Mouse (Mus musculus) telencephalon, adult 2 months (tissue): ENCODE results near the gene Nhej1.

ENCODE experiments used
- DNase-seq: peaks from one replicate; pipeline ENCODE4 v3.0.0-alpha.2; 2011; ENCODE audit warnings: low read depth, low spot score

Gene Nhej1

GRCm38 (mm10) chr1:75128641-75129040, 3.6 kb upstream of the Nhej1 start:
- DNase-seq, result peak; percentile 67

- no peak for DNase-seq
Measured at GRCm38 (mm10) chr1:75125418-75125817, 418 bp upstream of the Nhej1 start.

GRCm38 (mm10) chr1:75122211-75122610, 2.8 kb downstream of the Nhej1 start:
- DNase-seq, result no peak

GRCm38 (mm10) chr1:75052091-75052490, 72.9 kb downstream of the Nhej1 start:
- peak; percentile 26 for DNase-seq

DNA sequence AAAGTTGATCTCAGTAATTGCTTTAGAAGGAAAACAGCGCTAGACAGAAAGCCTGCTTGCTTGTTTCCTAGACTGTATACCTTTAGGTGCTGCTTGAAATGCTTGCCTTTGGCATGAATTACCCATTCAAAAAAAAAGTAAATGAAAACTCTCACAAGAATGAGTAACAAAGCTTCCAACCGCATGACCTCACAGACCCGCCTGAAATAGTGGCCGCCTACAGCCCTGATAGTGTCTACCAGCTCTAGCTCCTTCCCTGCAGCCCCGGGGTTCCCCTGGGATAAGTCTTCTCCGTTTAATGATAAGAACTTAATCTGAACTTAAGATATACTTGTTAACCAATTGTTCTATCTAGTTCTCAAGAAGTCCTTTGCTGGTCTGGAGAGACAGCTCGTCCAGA, 73.6 kb downstream of the Nhej1 start:
- DNase-seq, result no peak

DNA sequence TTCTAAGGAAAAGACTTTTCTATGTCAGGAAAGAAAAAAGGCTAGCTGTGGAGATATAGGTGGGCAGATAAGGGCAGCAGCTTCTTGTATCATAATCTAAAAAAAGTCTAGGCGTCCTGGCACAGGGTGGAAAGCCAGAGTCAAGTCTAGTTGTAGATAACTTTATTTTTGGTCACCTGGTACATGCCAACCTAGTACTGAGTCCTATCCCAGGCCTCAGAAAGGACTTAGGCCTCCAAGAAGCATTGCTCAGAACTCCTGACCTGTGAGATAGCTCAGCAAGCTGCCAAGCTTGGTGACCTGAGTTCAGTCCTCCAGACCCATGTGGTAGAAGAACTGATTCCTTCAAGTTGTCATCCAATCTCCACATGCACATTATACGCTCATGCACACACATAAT, 76.4 kb downstream of the Nhej1 start:
- no peak for DNase-seq

DNA sequence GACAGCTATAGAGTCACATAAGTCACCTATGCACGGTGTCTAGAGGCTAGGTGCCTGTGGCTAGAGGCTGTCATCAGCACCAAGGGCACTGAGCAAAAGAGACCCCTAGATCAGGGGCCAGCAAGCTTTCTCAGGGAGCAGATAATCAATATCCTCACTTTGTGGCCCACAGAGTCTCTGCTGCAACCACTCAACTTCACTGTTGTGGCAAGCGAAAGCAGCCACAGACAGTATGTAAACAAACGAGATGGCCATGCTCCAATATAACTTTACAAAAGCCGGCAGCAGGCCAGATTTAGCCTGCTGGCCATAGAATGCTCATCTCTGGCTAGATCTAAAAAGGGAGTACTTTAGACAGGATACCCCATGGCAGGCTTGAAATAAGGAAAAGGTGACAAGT, 77.0 kb downstream of the Nhej1 start:
- DNase-seq, result no peak

- no peak for DNase-seq
Measured at GRCm38 (mm10) chr1:75040429-75040828, 84.6 kb downstream of the Nhej1 start.

- DNase-seq, result no peak
Measured at GRCm38 (mm10) chr1:75032041-75032440, 93.0 kb downstream of the Nhej1 start.

DNA sequence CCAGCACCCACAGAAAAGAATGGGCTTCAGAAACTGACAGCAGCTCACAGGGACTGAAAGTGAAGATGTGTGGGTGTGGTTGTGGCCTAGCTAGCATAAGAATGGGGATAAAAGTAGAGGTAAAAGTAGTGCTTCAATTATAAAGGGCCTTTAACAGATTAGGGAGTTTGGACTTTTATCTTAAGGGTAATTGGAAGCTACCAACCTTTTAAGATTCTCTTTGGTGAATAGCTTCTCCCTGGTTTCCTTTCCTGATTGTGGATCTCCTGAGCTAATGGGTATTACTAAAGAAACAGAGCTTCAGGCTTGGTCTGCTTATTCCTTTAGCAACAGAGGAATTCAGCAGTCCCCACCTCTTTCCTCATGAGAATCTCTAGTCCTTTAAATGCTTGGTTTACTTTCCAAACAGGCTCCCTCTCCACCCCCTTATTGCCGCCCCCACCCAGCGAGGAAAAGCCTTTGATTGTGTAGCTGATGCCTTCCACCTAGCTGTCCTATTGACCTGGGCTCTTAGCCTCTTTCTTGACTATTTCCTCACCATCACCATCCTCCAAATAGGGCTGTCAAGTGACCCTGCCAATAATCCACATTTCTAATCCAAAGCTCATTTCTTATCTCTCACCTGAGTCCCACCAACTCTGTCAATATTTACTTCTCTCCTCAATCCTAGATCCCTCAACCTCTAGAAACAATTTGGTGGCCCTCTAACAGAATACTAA, 97.8 kb downstream of the Nhej1 start:
- DNase-seq, result no peak

GRCm38 (mm10) chr1:75024419-75025199, 100.4 kb downstream of the Nhej1 start:
- no peak for DNase-seq

DNA sequence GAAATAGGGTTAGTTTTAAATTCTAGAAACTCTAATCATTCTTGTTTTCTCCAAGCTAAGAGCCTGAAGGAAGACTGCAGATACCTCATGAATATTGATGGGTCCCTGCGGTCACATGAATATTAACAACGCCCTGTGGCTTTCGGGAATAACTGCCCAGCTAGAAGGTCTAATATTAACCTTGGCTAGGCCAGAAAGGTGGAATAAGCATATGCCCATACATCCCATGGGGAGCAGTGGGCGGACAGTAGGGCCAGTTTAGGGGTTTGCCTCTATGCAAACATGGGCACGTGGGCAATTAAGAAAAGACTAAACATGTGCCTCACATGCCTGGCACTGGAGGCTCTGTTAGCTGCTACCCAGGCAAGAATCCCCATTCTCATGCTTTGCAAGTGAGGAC, 102.8 kb downstream of the Nhej1 start:
- no peak for DNase-seq

GRCm38 (mm10) chr1:75016846-75017245, 108.2 kb downstream of the Nhej1 start:
- DNase-seq, result peak; percentile 43

DNA sequence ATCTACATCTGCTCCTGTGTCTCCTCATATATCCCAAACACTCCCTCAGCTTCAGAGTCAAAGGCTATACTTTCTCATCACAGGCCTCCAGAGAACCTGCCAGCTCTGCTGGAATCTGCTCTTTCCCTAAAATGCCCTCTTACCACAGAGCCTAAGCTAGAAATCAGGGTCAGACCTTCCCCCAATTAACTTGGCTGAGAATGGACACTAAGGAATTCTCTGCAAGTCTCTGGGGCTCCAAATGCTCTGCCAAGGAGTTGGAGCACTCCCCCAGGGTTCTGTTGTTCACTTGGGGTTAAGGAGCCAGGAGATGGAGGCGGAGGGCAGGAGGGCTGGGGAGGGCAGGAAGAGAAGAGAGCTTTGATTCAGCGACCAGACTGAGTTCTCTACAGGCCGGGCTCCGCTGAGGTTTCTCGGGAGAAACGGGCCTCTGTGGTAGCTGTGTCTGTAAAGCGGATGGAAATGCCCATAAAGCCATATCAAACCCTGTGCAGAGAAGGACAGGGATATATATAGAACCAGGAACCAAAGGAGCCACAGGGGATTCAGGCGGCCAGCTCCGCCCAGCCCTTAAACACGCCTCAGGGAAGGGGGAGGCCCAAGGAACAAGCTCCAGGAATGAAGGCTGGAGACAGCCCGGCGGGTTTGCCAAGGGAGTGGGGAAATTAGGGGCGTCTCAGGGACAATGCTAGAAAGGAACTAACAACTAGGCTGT, 109.3 kb downstream of the Nhej1 start:
- DNase-seq, result no peak

DNA sequence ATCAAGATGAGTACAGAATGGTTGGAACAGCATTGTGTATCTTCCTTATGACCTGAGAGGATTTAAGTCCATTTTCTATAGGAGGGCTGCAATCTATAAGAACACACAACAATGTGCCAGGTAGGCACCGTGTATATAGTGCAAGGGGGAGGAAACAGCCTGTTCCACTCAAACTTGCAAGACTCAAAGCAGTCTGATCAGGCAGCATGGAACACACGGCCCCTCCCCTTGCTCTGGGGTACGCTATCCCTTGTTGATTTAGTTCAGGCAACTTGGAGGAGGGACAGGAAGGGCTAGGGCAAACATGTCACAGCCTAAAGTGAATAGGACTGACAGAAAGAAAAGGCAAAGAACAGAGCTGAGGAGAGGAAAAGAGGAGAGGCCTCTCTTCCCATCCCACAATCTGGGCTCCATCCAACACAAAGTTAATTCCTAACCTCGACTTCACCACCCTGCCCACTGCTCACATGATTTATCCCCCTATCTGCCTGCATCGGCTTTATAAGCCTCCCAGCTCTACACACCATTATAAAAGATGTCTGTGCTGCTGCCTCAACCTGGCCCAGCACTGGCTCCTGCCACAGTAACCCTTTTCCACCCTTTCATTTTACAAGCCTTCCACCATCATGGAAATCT, 110.7 kb downstream of the Nhej1 start:
- DNase-seq, result no peak

DNA sequence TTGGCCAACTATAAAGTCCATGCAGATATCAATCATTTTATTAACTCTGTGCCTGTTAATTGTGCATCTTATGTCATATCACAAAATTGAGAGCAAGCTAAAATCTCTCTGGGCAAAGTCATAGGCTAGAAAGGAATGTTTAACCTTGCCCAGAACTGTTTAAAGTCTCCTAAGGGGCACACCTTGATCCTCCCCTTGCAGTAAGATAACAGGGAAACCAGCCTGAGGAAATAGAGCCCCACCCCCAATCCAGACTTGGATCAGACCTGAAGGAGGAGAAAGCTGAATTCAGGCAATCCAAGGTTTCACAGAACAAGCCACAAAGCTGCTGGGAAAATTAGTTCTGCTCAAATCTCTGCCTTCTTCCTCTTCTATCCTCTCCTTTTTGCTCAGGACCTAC, 114.2 kb downstream of the Nhej1 start:
- DNase-seq, result no peak

DNA sequence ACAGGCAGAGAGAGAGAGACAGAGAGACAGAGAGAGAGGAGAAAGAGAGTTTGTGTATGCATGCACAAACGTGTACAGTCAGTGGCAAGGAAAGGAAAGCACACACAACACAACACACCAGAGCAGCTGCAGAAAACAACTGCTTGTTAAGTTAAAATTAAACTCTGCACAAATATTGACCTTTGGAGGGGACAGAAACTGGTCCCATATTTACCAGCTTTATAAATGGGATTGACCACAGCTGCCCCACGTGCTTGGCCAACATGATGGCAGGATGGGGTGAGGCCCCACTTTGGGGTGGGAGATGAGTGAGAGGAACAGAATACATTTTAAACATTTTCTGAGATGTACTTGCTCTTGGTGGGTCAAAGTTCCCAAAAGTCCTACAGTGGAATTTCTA, 114.8 kb downstream of the Nhej1 start:
- no peak for DNase-seq

DNA sequence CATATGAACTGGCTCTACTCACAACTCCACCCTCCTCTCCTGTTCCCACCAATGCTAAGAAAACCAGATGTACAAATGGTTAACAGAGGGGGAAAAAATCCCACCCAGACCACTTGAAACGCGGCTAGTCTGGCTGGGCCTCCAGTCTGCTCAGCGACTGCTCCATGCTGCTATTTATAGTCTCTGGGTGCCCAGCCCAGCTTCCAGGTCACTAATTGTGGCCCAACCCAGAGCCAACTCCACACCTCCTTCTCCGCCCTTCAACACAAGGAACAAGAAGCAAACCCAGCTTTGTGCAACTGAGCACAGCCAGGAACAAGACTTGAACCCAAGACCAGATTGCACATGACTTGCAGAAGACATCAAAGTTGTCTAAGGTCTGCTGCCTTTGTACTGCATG, 119.0 kb downstream of the Nhej1 start:
- DNase-seq, result no peak

- DNase-seq, result no peak
Measured at GRCm38 (mm10) chr1:75001183-75001582, 123.8 kb downstream of the Nhej1 start.

DNA sequence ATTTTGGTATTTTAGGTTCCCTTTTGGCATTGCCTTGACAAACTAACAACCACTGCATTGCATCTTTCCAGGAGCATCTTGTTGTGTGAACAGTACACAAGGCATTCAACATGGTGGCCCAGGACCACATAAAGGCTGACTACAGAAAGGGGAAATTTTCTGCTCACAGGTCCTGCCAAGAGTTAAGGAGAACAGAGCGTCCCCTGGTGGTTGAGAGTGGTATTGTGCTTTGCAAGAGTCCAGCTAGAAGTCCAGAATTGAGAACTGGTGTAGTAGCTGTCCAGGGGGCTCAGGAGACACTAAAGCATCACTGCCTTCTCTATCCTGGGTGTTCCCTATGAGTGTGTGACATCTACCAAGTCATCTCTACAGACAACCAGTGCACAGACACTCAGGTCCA, 124.5 kb downstream of the Nhej1 start:
- no peak for DNase-seq

DNA sequence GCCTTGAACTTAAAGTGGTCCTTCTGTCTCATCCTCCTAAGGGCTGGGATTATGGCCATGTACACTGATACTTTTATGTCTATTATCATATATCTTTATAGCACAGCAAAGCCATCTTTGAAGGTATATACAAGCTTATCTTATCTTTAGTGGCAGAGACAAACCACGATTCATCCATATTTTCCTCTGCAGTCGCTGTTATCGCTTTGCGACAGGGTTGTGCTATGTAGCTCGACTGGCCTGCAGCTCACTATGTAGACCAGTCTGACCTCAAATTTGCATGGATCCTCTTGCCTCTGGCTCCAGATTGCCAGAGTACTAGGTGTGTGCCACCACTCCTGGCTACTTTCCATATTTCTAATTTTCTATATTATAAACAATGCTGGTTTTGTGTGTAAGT, 125.8 kb downstream of the Nhej1 start:
- DNase-seq, result no peak

DNA sequence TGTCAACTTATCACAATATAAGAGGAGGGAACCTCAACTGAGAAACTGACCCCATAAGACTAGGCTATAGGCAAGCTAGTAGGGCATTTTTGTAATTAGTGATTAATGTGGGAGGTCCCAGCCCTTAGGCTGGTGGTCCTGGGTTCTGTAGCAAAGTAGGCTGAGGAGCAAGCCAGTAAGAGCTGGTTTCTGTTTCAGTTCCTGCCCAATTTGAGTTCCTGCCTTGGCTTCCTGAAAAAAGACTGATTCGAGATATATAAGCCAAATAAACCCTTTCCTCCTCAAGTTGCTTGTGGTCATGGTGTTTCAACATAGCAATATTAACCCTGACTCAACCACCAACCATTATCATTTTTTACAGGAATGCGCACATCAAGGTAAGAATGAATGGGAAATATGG, 127.8 kb downstream of the Nhej1 start:
- DNase-seq, result no peak
